Mouse (Mus musculus) liver, adult (tissue): Measurements from ENCODE around the gene Lrrc39.

Source experiments
- GATA4 ChIP-seq: IDR thresholded peaks from 2 replicates; pipeline ENCODE4 v1.6.1; 2014; ENCODE audit warnings: mild to moderate bottlenecking, low read length; ENCODE audit not compliant: insufficient replicate concordance

The Lrrc39 gene

DNA sequence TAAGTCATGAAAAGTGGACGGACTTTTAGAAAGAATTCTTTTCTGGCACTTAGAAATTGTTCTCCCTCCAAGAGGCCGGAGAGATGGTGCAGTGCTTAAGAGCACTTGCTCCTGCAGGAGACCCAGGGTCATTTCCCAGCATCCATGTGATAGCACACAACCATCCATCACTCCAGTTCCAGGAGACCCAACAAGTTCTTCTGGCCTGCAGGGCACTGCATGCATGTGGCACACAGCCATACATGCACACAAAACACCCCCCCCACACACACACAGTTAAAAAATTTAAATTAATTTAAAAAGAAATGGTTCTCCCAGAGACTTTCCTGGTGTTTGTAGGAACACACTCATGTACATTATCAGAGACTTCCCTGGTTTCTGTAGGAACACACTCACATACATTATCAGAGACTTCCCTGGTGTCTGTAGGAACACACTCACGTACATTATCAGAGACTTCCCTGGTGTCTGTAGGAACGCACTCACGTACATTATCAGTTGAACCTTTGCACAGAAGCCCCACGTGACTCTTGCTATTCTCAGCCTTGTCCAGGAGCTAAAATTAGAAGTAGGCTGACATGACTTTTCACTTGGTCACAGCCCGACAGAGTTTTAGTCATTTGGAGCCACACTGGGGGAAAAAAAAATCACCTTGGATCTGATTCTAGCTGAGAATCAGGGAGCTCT, at the start of gene Lrrc39:
Lrrc39 (plus strand) TSS at position 566 of the 687 bp plus-strand sequence.
- TF ChIP-seq GATA4 = 0 out of 2 replicates have a peak, but pooled peaks have one; percentile 35

DNA sequence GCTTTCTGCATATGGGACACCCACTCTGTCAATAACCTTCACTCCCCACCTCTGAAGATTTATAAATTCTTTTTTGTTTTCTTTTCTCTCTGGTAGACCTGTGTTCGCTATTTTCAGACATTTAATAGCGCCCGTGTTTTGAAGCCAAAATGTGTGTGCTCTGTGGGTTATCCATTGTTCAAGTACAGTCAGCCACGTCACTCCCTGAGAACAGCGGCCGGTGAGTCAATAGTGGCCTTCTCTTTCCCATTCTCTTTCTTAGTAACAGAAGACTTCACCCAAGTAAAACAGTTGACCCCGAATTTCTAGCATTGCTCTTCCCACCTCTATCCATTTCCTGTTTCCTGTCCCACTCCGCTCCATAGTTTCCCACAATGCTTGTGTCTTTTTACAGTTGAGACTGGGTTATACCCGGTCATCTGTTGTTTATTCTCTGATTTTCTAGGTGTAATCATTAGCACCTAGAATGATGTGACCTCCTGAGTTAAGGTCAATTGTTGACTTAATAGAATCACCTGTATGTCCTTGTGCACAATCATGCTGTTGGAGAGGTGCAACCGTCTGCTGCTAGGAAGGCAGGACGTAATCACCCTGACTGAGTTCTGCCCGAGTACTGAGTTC, 42.5 kb upstream of the Lrrc39 start:
- TF ChIP-seq GATA4 = no peak

DNA sequence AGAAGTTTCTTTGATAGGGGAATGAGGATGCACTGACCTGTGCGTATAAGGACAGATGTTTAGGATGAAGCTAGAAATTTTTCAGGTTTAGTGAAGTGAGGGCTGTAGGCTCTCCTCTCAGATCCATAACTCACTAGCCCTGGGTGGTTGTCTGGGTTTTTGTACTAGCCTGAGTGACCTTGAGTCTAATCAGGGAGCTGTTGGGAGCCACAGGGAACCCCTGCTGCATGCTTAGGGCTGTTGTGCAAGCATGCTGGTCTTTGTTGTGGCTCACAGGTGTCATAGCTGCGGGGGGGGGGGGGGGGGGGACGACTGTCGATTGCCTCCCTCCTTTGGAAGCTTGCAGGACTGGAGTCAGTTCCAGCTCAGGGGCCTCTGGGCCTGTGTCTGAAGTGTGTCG, 33.0 kb upstream of the Lrrc39 start:
- TF ChIP-seq GATA4 = no peak

DNA sequence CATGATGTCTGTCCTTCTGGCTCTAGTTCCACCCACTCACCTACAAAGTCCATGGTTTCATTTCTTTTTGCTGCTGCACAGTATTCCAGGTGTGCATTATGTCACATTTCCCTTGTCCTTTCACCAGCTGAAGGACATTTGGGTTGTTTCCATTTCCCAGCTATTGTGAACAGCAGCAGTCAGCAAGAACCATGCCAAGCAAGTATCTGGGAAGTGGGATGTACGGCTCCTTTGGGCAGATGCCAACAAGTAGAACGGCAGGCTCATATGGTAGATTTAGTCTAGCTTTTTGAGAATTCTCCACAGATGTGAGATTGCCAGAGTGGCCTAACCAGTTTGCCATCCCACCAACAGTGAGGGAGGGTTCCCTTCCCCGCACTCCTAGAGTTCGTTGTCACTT, 31.9 kb upstream of the Lrrc39 start:
- TF ChIP-seq GATA4 = no peak

DNA sequence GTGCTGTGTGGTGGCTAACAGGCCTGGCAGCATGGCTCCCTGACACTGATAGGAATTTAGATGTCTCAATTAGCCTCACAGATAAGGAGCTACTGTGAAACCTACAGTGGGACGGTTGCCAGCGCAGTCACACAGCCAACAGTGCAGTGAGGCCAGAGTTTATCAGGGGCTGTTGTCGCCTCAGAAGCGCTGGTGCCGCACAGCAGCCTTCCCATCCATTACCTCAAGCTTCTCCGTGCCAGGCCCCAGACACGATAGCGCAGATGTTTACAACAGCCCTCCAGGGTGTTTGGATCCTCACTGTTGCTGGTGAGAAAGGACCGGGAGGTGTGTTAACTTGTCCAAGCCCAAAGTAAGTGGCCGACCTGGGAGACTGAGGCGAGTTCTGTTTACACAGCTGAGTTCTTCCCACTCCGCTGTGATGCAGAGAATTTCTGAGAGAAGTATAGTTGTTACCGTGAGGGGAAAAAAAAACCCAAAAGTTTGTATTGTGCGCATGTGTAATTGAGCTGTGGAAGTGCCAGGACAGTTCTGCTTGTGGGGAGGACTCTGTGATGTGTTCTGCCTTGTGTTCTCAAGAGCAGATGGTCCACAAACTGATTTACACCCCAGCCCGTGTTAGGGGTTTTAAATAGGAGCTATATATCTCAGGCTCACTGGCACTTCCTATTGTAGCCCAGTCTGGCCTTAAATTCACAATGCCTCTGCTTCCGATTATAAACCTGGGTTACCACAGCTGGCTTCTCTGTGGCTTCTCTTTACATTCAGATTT, 26.2 kb upstream of the Lrrc39 start:
- TF ChIP-seq GATA4 = no peak

DNA sequence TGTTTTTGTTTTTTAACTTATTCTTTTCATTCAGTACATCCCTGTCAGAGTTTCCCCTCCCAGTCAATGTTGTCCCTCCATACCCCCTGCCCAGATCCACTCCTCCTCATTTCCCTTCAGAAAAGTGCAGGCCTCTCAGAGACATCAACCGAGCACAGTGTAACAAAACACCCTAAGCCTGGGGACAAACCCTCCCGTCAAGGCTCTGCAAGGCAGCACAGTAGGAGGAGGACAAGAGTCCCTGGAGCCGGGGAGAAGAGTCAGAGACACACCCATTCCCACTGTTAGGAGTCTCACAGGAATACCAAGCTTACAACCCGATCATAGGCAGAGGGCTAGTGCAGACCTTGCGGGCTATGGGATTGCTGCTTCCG, 25.6 kb upstream of the Lrrc39 start:
- TF ChIP-seq GATA4 = no peak

DNA sequence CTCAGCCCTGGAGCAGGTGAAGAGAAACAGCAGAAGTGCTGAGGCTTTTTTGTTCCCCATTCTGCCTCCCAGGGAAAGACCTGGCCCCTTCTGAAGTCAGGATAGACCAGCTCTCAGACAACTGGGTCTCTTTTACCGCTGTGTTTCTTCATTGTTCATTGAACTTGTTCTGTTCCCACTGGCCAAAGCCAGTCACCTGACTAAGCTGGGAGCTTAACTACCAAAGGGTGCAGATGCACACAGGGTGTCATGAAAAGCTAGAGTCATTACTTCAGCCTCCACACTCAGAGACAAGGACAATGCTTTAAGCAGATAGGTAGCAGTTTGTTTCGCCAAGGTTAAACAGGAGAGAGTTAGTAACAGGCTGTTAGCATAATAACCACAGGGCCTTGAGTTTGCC, 20.7 kb upstream of the Lrrc39 start:
- no peak for TF ChIP-seq GATA4

DNA sequence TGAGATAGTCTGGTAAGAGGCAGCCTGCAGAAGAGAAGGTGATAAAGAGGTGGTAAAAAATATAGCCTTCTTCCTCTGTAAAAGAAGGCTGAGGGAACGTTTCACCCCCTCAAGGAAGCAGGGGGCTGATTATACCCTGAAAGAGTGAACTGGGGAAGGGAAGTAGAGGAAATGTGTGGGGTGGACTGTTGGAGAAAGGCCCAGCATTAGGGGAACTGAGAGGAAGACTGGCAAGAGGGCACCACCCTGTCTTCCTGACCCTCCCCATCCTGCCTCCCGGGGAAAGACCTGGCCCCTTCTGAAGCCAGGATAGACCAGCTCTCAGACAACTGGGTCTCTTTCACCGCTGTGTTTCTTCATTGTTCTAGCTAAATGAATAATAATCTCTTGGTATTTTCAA, 20.2 kb upstream of the Lrrc39 start:
- TF ChIP-seq GATA4 = no peak

DNA sequence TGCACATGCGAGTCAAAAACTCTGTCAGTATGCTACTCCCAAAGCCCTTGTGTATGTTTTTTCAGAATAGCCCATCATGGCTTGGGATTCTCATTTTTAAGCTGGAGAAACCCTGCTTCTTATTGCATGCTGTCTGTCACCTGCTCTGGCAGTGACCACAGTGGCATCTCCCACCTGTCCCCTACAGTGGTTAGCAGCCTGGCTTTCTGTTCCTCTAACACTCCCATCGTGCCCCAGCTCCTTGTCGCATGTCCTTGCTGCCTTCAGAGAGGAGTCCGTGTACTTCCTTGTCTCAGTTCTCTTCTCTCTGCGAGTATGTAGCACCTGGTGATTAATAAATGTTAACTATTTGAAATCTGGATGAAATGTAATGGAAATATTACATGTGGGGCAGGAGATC, 15.3 kb upstream of the Lrrc39 start:
- no peak for TF ChIP-seq GATA4

DNA sequence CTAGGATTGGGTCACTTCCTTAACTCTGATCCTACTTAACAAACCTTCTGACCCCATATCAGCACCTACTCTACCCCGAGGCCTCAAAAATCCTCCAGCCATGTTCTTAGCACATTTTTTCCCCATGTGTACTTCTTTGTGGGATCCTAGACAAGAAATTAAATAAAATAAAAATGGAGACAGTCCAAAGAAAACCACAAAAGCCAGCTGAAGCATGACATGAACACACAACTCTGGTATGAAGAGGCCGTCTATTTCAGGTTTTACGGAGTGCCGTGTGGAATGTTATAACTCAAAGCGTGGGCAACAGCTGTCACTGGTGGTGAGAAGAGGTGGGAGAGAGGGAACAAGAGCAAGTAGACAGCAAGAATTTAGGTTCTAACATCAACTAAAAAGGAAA, 11.4 kb upstream of the Lrrc39 start:
- TF ChIP-seq GATA4 = no peak

DNA sequence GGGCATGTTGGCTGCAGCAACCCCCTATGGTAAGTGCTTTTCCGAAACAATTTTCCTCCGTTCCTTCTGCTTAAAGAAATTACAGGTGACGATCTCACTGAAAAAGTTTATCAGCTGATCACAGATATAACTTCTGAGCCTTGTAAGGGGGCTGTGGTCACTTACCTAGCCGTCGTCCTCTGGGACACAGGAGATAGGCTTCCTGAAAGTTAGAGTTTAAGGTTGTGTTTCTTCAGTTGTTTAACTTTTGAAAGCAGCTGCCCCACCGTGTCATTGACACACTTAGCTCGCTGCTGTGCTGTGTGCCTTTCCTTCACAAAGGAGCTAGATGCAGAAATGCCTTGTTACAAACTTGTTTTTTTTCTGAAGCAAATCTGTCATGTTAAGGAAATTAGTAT, 321 bp downstream of the Lrrc39 start:
- TF ChIP-seq GATA4 = no peak

DNA sequence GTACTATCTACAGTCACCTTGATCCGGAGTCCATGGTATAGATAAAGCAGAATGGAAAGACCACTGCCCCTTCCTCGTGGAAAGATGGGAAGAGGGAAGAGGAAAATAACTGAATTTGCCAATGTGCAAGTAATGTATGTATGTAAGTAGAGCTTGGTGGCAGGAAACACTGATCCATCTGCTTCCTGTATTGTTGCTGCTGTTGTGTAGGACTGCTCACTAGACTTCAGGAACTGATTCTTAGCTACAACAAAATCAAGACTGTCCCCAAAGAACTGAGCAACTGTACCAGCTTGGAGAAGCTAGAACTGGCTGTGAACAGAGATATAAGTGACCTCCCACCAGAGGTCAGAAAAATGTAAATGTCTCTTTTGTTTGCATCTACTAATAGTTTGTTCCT, 7.9 kb downstream of the Lrrc39 start:
- TF ChIP-seq GATA4 = no peak

DNA sequence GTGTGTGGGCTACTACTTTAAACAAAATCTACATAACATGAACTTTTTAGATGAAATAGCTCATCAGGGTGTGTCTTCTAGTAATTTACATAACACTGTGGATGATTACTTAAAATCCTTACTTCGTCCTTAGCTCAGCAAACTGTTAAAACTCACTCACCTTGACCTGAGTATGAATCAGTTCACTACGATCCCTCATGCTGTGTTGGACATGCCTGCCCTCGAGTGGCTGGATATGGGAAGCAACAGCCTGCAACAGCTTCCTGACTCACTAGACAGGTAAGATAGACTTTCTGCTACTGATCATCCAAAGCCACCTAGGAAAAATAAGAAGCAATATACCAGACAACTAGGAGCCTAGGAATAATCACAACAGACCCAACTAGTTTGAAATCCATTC, 14.5 kb downstream of the Lrrc39 start:
- no peak for TF ChIP-seq GATA4

DNA sequence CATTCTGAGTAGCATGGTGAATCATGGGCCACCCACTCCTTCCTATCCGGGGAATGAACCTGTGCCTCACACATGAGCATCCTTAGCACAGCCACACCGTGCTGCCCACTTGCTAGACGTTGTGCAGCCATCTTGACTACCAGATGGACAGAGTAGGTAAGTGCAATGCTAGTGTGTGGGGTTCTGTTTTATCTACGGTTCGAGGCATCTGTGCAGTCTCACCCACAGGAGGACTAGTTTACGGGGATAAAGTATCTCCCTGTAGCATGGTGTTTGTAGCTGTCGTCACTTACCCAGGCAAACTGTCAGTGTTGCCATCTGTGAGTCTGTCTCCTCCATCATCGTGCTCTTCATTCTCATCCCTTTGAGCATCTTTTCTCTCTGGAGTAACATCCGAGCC, 19.4 kb downstream of the Lrrc39 start:
- no peak for TF ChIP-seq GATA4

DNA sequence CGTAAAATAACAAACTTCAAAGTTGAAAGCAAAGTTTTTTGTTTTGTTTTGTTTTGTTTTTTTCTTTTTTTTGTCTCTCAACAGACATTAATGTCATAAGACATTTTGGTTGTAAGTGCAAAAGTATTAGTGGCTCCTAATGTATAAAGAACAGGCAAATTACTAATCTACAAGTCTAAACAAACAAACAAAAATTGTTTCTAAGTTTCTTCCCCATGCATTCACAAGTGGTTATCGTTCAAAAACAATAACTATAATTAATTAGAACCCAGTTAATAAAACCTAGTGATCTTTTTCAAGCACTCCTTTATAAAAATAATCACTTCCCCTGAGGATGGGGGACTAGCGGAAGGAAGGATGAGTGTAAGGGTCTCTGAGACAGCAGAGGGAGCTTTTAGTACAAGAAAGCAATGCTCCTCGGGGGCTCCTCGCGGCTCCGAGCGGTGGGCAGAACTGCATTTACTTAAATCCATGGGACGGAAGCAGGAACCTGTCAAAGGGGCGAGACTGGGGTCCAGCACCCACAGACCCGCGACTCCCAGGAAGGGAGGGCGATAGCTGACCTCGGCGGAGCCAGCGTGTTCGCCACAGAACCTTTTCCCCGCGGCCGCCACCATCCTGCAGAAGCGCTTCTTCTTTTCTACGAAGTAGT, 31.4 kb downstream of the Lrrc39 start:
- TF ChIP-seq GATA4 = no peak

DNA sequence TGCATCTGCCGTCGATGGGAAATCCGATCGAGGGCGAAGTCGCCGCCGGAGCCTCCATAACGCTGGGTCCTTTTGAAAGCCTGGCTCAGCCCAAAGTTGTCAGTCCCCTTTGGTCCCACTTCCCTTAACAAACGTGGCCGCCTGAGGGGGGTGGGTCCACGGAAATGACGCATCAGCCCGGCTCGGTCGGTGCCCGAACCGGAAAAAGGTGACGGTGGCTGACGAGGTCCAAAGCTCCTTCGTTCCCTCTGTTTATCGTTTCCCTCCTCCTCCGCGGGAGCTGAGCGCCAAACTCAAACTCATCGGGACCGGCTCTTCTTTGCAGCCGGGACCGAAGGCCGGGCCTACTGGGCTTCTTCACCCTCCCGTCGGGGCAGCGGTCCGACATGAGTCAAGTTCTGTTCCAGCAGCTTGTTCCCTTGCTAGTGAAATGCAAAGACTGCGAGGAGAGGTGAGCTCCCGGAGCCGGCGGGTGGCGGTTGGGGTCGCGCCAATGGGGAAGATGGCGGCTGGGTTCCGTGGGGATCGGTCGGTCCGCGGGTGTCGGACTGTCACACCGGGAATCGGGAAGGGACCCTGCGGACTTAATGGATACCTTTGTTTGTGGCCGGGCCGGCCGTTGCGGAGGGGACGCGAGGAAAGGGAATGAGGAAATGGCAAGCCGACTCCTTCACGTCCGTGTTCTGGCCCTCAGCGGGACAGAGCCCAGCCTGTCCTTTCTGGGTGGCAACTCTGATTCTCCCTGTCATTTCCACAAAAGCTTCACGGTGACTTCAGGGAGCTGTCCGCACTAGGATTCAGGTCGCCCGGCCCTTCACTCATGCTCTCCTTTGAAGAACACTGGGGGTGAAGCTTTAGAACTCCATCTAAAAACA, 32.2 kb downstream of the Lrrc39 start, which contains the start of gene Sass6:
Sass6 (plus strand) TSS at position 255 of the 875 bp plus-strand sequence.
- TF ChIP-seq GATA4 = peak; percentile 45; the same call in 1 of the 2 replicates
